Mouse (Mus musculus) liver, embryonic 14.5 days (tissue): ENCODE measurements around the gene C1qtnf6. TPM values are rescaled to one million over a fixed set of nuclear protein-coding genes. Genes with fewer than 3 reads are reported as not detected.

Source experiments
- ATAC-seq: fragments of 200-750 bp; cut with Nextera tagmentation; 2 replicates; pipeline ENCODE4 v1.8.0; 2017; ENCODE audit warnings: moderate number of reproducible peaks, mild to moderate bottlenecking, moderate library complexity; ENCODE audit not compliant: insufficient read depth
- DNase-seq, 3 experiments: peaks; one replicate each; pipeline ENCODE4 v3.0.0-alpha.2; 2012 to 2013; ENCODE audit warnings: low read depth in 3 of 3, low spot score in 3 of 3
- H3K27ac ChIP-seq: fragments of 300-500 bp; sonication (generic); 2 replicates; pipeline ENCODE4 v1.5.1; 2014; ENCODE audit warnings: moderate library complexity, mild to moderate bottlenecking, control low read depth, inconsistent platforms
- H3K27me3 ChIP-seq: fragments of 300-500 bp; sonication (generic); 2 replicates; pipeline ENCODE4 v1.6.1; 2014; ENCODE audit warnings: mild to moderate bottlenecking, low read length, moderate library complexity; ENCODE audit not compliant: control insufficient read depth, insufficient read depth
- H3K36me3 ChIP-seq: fragments of 300-500 bp; sonication (generic); replicated peaks from 2 replicates; pipeline ENCODE4 v1.6.1; 2014; ENCODE audit warnings: low read depth; ENCODE audit not compliant: control insufficient read depth, insufficient read depth
- H3K4me1 ChIP-seq, 2 experiments: fragments of 200-500 bp in 1 of 2; fragments of 300-500 bp in 1 of 2; sonication (generic) in 1 of 2; replicated peaks; 2 replicates each; pipeline ENCODE4 v1.6.1; 2012 to 2014; ENCODE audit warnings: antibody characterized with exemption in 1 of 2, inconsistent platforms in 1 of 2, low read length in 1 of 2; ENCODE audit not compliant: control insufficient read depth in 2 of 2, insufficient read depth in 2 of 2
- H3K4me2 ChIP-seq: fragments of 300-500 bp; sonication (generic); 2 replicates; pipeline ENCODE4 v1.6.1; 2014; ENCODE audit warnings: low read depth, mild to moderate bottlenecking, control low read depth, moderate library complexity
- H3K4me3 ChIP-seq, 2 experiments: fragments of 200-500 bp in 1 of 2; fragments of 300-500 bp in 1 of 2; sonication (generic) in 1 of 2; 2 replicates each; pipeline ENCODE4 v1.5.1; 2012 to 2014; ENCODE audit warnings: low read depth in 2 of 2, low read length in 2 of 2, mild to moderate bottlenecking in 2 of 2, control low read depth in 1 of 2, inconsistent platforms in 1 of 2, moderate library complexity in 1 of 2; ENCODE audit not compliant: insufficient read depth in 1 of 2
- H3K9ac ChIP-seq: fragments of 300-500 bp; sonication (generic); replicated peaks from 2 replicates; pipeline ENCODE4 v1.6.1; 2014; ENCODE audit warnings: mild to moderate bottlenecking, control low read depth, moderate library complexity
- H3K9me3 ChIP-seq: fragments of 300-500 bp; sonication (generic); 2 replicates; pipeline ENCODE4 v1.6.1; 2016; ENCODE audit warnings: low read length, mixed read lengths; ENCODE audit not compliant: control insufficient read depth
- CTCF ChIP-seq: IDR thresholded peaks from 2 replicates; pipeline ENCODE4 v1.5.1; 2016; ENCODE audit warnings: antibody characterized with exemption, low read depth, control low read depth
- EP300 ChIP-seq: IDR thresholded peaks from 2 replicates; pipeline ENCODE4 v1.6.1; 2016; ENCODE audit warnings: antibody characterized with exemption, low read depth
- WGBS: fragments of 180-500 bp; shearing (Covaris S2); extraction: QIAGEN DNeasy Blood & Tissue Kit; methylation state at CpG from one replicate; pipeline ENCODE4 v1.1.7; 2014; ENCODE audit not compliant: insufficient replicate concordance; 5-methylcytosine and 5-hydroxymethylcytosine counted together
- polyA plus RNA-seq, 2 experiments: library from polyadenylated mRNA; depleted of rRNA in 1 of 2; stranded (reverse) in 1 of 2; unstranded in 1 of 2; fragments of >200 nt; fragmentation: Nextera tagmentation in 1 of 2; extraction: Ambion mirVana in 1 of 2; gene quantifications; 2 replicates each; pipeline versions ENCODE4 v1.2.1 to v1.2.3; 2012 to 2014

C1qtnf6 gene
- polyA plus RNA-seq, 2 experiments = 4.6 to 5.0 TPM

DNA sequence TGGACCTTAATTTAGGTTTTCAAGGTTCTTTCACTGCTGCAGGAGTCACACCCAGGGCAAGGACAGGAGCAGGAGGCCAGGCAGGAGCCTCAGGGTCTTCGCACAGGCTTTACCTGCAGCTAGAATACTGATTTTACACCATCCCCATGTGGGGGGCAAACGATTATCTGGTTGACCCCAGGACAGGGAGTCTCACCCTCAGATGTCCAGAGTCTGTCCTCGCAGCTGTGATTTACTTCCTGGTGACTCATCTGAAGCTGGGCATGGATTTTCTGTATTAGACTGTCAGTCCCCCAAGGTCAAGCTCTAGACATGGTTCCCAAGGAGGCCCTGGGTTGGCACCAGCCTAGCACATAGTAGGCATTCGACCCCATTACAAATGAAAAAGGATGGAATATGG lies 14.8 kb upstream of the C1qtnf6 start:
- TF ChIP-seq EP300 = no peak

DNA sequence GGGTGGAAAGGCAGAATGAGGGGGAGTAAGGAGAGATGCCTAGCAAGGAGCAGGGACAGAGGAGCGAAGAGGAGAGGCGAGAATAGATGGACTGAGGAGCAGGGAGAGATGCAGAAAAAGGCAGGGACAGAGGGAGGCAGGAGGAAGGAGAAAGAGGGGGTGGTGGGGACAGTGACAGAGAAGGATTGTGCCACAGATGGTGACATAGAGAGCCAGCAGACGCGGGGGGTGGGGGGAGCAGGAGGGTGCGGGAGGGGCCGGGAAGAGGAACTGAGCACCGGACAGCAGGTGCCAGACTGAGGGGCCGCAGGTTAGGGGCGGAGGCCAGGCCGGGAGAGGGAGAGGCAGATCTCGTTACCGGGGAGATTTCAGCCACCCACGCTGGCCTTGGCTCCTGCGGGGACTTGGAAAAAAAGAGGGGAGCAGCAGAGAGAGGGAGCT lies 13.4 kb upstream of the C1qtnf6 start, which contains the start of gene Sstr3:
Gene Sstr3 (minus strand): TSS at position 125 of the 441 bp plus-strand sequence.
- Histone ChIP-seq H3K36me3 (no peaks in the 10 kb centered on the region), H3K4me3 (no peak within 1 kb of the TSS), H3K9ac (no peak within 1 kb of the TSS), H3K9me3 (no peaks in the 10 kb centered on the region), H3K4me2 (no peak within 1 kb of the TSS), H3K27me3 (no peaks in the 10 kb centered on the region; the same call in 1 of the 2 replicates), H3K4me1 (peaks cover 3 to 15% of the 10 kb centered on the region in 2 experiments), H3K27ac (no peak within 1 kb of the TSS)
- ATAC-seq (no peak), DNase-seq (no peak)
- 12% methylated on average over 14 of the region's 14 CpGs for WGBS
- TF ChIP-seq EP300 (no peak), CTCF (no peak)

More for the DNA sequence above, 14.8 kb upstream of the C1qtnf6 start:
- no peak for DNase-seq
- no peak overlapping the region for H3K9ac ChIP-seq
- no peaks in the 10 kb centered on the region for H3K9me3 ChIP-seq
- no peak overlapping the region for H3K27ac ChIP-seq
- H3K4me2 ChIP-seq = no peak overlapping the region
- H3K4me1 ChIP-seq = peaks cover 3 to 15% of the 10 kb centered on the region in 2 experiments
- no peak for ATAC-seq
- no peaks in the 10 kb centered on the region for H3K36me3 ChIP-seq
- H3K27me3 ChIP-seq = no peaks in the 10 kb centered on the region; the same call in 1 of the 2 replicates
- no peak overlapping the region for H3K4me3 ChIP-seq
- WGBS = 43% methylated on average over 4 of the region's 4 CpGs

DNA sequence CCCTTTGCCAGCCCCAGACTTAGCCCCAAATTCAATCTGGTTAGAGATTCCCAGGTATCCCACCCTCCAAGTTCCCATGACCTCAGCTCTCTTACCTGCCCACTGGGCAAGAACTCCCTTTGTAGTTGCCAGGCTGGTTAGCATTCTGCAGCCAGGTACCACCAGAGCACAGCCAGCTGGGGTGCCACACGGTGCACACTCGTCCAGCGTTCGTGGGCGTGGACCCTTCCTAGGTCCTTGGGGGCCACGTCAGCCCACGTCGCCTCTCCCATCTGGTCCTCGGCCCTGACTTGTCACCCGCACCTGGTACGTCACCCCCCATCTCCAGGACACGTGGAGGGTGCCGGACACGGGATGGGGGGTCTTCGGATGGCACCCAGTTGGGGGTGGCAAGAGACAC lies 12.8 kb upstream of the C1qtnf6 start:
- Histone ChIP-seq H3K4me3 (no peak overlapping the region), H3K36me3 (no peaks in the 10 kb centered on the region), H3K9ac (no peak overlapping the region), H3K4me2 (no peak overlapping the region), H3K9me3 (no peaks in the 10 kb centered on the region), H3K4me1 (peaks cover 3 to 15% of the 10 kb centered on the region in 2 experiments), H3K27ac (no peak overlapping the region), H3K27me3 (no peaks in the 10 kb centered on the region; the same call in 1 of the 2 replicates)
- 63% methylated on average over 15 of the region's 15 CpGs for WGBS
- TF ChIP-seq EP300 (no peak), CTCF (no peak)
- ATAC-seq (no peak), DNase-seq (no peak)

DNA sequence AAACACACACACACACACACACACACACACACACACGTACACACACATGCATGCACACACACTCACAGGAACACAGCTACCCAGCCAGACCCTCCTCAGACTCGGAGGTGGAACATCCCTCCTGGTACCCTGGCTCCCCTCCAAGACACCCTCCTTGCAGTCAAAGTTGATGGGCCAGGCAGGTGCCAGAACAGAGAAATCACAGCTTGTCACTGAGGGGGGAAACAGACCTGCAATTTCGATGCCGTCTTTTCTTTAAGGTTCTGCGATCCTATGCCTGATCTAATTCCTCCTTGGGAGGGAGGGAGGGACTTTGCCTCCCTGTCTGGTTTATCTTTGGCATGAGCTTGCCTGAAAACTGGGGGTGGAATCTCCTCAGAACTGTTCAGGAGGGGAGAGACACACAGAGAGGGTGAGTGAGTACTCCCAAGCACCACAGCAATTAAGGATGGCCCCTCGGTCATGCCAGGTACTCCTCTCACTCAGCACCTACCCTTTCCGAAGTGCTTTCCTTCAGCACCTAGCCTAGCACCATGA lies 11.6 kb upstream of the C1qtnf6 start:
- Histone ChIP-seq H3K9ac (no peak overlapping the region), H3K4me2 (no peak overlapping the region), H3K27me3 (no peaks in the 10 kb centered on the region; the same call in 1 of the 2 replicates), H3K27ac (no peak overlapping the region), H3K36me3 (no peaks in the 10 kb centered on the region), H3K4me3 (no peak overlapping the region), H3K9me3 (no peaks in the 10 kb centered on the region), H3K4me1 (peaks cover 0 to 3% of the 10 kb centered on the region in 2 experiments; a peak in 1 of 4 replicates)
- WGBS = 58% methylated on average over 7 of the region's 7 CpGs
- ATAC-seq = no peak
- no peak for DNase-seq
- TF ChIP-seq CTCF = no peak
- TF ChIP-seq EP300 = no peak

DNA sequence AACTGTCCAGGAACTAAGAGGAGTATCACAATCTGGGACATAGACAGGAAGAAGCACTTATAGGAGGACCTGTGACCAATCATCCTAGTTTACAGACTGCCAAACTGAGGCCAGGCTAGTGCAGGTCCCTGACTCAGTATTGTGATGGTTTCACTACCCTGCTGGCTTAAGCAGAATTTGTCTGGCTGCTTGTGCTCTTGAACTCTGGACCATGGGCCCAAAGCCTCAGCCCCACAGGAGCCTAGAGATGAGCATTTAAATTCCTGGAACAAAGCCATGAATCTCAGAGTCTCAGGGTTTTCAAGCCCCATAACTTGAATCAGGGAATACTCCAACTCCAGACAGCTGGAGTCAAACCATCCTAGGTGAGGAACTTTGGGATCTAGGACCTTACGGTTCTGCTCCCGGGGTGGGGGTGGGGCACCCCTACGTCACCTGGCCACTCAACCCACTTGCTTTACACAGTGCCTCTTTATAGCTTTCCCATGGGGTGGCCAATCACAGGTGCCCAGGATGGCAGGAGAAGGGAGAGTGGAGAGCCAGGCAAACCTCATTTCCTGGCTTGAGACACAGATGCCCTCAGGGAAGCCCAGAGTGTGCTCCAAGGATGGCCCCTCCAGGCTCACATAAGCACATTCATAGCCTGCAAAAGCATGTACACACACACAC lies 11.0 kb upstream of the C1qtnf6 start:
- H3K4me1 ChIP-seq = no peaks in the 10 kb centered on the region
- TF ChIP-seq CTCF (no peak), EP300 (no peak)
- no peaks in the 10 kb centered on the region for H3K36me3 ChIP-seq
- H3K4me3 ChIP-seq = no peak overlapping the region
- H3K9me3 ChIP-seq = no peaks in the 10 kb centered on the region
- H3K27me3 ChIP-seq = no peaks in the 10 kb centered on the region; the same call in 1 of the 2 replicates
- no peak for DNase-seq
- no peak overlapping the region for H3K4me2 ChIP-seq
- no peak overlapping the region for H3K27ac ChIP-seq
- ATAC-seq = no peak
- 59% methylated on average over 3 of the region's 3 CpGs for WGBS
- H3K9ac ChIP-seq = no peak overlapping the region
